Mouse (Mus musculus) brown adipose tissue, adult 24 weeks (tissue): ENCODE data around the gene Ube2e1. TPM values are rescaled to one million over a fixed set of nuclear protein-coding genes. Genes with fewer than 3 reads are reported as not detected.

Source experiments
- H3K27ac ChIP-seq: fragments of 200-500 bp; replicated peaks from 2 replicates; pipeline ENCODE4 v1.5.1; 2012; ENCODE audit warnings: low read depth, mild to moderate bottlenecking, low read length
- H3K4me1 ChIP-seq: fragments of 200-500 bp; 2 replicates; pipeline ENCODE4 v1.6.1; 2012; ENCODE audit warnings: low read length, mixed read lengths; ENCODE audit not compliant: control insufficient read depth, insufficient read depth, insufficient read length
- H3K4me3 ChIP-seq: fragments of 200-500 bp; 2 replicates; pipeline ENCODE4 v1.5.1; 2012; ENCODE audit warnings: low read depth, mild to moderate bottlenecking, low read length, moderate library complexity; ENCODE audit not compliant: insufficient read depth
- polyA plus RNA-seq: library from polyadenylated mRNA; stranded (reverse); fragments of >200 nt; gene quantifications from 2 replicates; pipeline ENCODE4 v1.2.4, GENCODE M21; 2012; ENCODE audit not compliant: missing spikeins, insufficient read depth, insufficient read length

Gene Ube2e1
- polyA plus RNA-seq, 1 experiment: 84.2 TPM

DNA sequence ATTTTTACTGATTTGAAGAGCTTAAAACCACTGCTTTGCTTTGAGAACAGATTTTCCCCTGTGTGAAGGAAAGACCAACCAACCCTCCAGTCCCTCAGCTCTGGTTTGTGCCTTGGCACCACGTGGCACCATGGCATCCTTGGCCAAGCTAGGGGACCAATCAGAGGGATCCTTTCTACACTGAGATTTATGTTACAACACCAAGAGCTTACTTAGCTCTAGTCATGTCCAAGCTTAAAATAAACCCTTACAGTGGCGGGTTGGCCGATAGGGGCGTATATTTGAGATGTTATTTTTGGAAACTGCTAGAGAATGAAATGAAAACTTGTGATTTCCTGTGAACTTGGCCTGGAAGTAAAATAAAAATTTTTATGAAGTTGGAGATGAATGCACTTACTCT, 11.9 kb upstream of the Ube2e1 start:
- no peak overlapping the region for H3K4me3 ChIP-seq
- no peak overlapping the region for H3K27ac ChIP-seq

DNA sequence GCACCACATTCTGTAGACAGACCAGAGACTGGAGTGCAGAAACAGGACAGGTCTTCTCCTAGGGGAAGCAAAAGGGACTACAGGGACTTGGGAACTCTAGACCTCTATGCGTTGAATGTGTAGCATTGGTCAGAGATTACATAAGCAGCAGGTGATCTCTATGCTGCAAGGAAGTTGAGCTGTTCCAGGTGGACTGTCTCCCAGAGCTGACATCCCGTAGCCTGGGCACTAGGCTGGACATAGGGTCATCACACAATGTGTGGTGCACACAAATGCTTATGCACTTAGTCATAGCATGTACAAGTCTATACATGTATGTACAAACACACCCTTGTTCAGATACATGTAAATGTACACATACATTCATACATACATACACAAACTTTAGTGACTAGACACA, 11.1 kb upstream of the Ube2e1 start:
- H3K4me1 ChIP-seq: no peaks in the 10 kb centered on the region
- H3K27ac ChIP-seq: no peak overlapping the region
- H3K4me3 ChIP-seq: no peak overlapping the region

More for the DNA sequence above, 11.9 kb upstream of the Ube2e1 start:
- no peaks in the 10 kb centered on the region for H3K4me1 ChIP-seq

DNA sequence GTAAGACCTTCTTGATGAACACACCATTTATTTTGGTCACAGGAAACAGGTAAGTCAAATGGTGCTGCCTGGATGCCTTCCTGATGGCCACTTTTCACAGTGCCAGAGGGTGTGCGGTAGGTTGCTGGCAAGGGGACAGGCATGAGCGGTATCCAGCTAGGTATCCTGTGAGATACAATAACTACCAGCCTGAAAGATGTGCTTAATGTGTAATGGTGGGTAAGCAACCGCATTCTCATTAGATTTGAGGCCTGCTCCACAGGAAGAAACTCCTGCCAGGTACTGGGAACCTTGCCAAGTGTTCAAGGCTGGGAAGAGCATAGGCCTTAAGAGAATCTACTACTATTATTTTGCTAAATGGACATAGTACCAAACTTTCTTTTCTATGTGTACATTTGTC, 9.4 kb upstream of the Ube2e1 start:
- H3K4me3 ChIP-seq: no peak overlapping the region
- H3K4me1 ChIP-seq: no peaks in the 10 kb centered on the region
- no peak overlapping the region for H3K27ac ChIP-seq

DNA sequence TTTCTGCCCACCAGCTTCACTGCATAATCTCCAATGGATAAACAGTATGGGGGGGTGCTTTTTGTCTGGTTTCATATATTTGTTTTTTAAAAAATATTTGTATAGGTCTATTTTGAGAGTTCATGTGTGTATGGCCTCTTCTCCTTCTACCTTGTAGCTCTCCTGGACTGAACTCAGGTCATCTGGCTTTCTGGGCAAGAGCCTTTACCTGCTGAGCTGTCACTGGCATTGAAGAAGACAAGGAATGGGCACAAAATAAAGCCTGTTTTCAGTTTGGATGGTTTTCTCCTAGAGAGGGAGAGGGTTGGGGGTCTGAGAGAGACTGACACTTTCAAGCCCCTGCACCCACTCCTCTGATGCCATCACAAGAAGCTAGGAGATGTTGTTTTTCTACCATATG, 4.4 kb upstream of the Ube2e1 start:
- Histone ChIP-seq H3K27ac (no peak overlapping the region), H3K4me1 (no peaks in the 10 kb centered on the region), H3K4me3 (no peak overlapping the region)

GRCm38 (mm10) chr14:18330789-18331692, 618 bp downstream of the Ube2e1 start:
- H3K4me3 ChIP-seq: peak overlapping the region; percentile 98
- no peaks in the 10 kb centered on the region for H3K4me1 ChIP-seq
- no peak overlapping the region; the same call in 1 of the 2 replicates for H3K27ac ChIP-seq

GRCm38 (mm10) chr14:18326968-18327672, 4.5 kb downstream of the Ube2e1 start:
- peak overlapping the region; percentile 74 for H3K4me3 ChIP-seq
- H3K4me1 ChIP-seq: no peaks in the 10 kb centered on the region
- H3K27ac ChIP-seq: no peak overlapping the region

DNA sequence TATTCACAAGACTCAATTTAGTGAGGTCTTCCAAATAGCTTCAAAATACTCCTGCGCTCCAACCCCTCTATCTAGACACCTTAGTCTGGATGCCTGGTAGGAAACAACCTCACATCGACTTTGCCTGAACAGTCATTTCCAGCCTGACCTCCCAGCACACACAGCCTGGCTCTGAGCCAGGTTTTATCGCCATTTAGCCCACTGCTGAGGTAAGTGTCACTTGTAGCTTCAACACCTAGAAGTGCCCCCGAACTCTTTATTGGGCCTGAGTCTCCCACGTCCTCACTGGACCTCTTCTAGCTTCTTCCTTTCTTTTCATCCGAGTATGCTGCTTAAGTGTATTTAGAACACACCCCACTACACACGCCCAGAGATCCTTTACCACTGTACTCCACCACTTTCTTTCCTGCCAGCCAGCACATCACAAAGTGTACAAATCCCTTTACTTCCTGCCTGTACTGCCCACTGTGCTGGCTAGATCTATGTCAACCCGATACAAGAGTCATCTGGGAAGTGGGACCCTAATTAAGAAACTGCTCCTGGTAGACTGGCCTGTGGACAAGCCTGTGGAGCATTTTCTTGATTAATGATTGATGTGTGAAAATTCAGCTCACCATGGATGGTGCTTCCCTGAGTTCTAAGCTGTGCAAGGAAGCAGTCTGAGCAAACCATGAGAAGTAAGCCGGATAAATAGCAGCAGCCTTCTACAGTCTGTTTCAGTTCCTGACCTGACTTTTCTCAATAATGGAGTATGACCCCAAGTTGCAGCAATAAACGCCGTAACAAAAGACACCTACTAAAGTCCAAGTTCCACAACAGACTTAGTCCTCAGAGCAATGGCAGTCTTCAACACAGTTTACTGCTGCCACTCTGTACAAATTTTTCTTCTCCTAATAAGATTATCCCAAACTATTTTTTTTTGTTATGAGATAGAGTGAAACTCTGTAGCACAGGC, 13.9 kb downstream of the Ube2e1 start:
- Histone ChIP-seq H3K4me3 (no peak overlapping the region), H3K4me1 (no peaks in the 10 kb centered on the region), H3K27ac (no peak overlapping the region)

DNA sequence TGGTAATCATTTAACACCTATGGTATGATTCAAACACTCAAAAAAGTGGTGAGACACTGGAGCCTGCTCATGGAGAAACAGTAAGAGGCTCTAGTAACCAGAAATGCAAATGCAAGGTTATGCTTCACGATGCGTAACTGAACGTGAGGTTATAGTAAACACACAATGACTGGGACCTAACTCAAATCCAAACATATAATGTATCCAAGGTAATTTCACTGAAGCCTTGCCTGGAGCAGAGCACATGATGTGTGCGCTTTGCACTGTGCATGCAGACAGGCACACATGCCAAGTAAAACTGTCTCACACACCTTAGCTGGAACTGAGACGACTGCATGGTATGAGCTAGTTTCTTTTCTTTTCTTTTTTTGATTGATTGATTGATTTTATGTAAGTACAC, 27.5 kb downstream of the Ube2e1 start:
- Histone ChIP-seq H3K4me1 (peaks cover under 1% of the 10 kb centered on the region; the same call in 1 of the 2 replicates), H3K4me3 (no peak overlapping the region), H3K27ac (no peak overlapping the region)

DNA sequence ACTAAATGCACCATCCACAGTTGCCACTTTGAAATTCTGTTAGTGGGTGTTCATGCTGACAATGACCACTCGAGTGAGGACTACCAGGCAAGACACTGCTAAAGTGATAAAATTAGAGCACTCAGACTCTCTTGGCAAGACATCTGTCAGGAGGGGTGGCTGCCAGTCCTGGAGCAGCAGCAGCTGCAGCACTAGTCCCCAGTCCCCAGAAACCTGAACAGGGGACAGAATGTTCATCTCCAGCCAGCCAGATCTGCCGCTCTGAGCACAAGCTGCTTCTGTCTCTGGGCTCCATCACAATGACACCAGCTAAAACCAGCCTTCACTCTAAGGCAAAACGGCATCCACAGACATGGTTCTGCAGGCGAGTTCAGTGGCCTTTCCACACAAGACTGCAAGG, 28.4 kb downstream of the Ube2e1 start:
- Histone ChIP-seq H3K27ac (no peak overlapping the region), H3K4me3 (no peak overlapping the region), H3K4me1 (peaks cover 2% of the 10 kb centered on the region; the same call in 1 of the 2 replicates)

DNA sequence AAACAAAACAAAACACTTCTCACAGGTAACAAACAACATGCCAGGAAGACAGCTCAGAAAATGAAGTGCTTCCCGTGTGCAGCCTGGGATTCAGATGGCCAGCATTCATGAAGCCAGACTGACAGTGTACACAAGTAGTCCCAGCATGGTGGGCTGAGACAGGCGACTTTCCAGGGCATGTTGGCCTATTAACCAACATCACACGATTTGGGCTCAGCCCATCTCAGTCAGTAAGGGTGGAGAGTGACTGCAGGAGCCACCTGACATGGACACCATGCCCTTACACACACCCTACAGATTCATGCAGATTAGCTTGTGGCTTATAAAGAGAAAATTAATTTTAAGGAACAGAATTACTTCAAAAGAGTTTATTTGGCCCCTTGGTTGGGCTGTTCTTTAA, 28.9 kb downstream of the Ube2e1 start:
- H3K4me3 ChIP-seq: no peak overlapping the region
- H3K4me1 ChIP-seq: peaks cover 2% of the 10 kb centered on the region; the same call in 1 of the 2 replicates
- H3K27ac ChIP-seq: no peak overlapping the region

DNA sequence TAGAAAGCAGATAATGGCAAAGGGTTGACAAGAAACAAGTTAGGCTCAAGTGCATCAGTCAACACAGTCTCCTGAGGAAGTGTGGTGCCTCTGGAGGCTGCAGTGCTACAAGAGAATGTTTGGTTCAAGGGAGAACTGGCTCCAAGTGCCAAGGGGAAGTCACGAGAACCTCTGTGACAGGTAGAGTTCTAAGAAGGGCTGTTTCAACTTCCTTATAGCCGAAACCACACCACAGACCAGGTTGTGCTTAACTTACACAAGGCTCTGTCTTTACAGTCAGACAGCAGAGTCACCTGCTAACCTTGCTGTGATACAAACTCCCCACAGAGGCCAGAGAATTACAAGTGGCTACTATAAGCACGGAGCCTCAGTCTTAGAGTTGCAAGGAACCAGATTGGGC, 30.1 kb downstream of the Ube2e1 start:
- Histone ChIP-seq H3K4me3 (no peak overlapping the region), H3K4me1 (peaks cover 2% of the 10 kb centered on the region; the same call in 1 of the 2 replicates), H3K27ac (no peak overlapping the region)

DNA sequence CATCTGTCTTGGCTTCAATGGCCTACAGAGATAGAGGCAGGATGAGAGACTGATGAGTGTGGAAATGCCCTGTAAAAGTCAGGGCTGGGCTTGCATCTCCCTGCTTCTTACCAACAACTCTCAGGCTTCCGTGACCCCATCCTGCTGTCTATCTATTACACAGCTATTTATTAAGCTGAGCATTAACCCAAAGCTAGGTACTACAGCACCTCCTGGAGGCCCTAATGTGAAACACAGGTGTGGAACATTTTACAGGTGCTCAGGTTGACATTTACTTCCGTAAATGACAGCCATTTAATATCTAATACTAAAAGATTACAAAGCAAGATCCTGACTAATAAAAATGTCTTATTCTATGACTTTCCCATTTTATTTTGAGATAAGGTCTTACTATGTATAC, 31.0 kb downstream of the Ube2e1 start:
- no peak overlapping the region for H3K27ac ChIP-seq

GRCm38 (mm10) chr14:18298874-18299273, 32.8 kb downstream of the Ube2e1 start:
- peaks cover 2% of the 10 kb centered on the region; the same call in 1 of the 2 replicates for H3K4me1 ChIP-seq
- no peak overlapping the region for H3K27ac ChIP-seq
- H3K4me3 ChIP-seq: no peak overlapping the region

More for the DNA sequence above, 31.0 kb downstream of the Ube2e1 start:
- Histone ChIP-seq H3K4me1 (peaks cover 2% of the 10 kb centered on the region; the same call in 1 of the 2 replicates), H3K4me3 (no peak overlapping the region)

DNA sequence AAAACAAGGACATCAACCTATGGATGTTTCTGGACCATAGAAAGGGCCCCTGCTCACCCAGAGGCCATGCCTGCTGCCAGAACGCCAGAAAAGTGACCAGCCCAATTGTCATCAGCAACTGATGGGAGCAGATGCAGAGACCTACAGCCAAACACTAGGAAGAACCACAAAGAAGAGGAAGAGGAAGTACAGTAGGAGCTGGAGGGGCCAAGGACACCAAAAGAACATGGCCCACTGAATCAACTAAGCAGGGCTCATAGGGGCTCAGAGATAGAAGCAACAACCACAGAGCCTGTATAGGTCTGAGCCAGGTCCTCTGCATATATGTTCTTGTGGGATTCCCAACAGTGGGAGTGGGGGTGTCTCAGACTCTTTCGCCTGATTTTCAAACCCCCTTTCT, 34.2 kb downstream of the Ube2e1 start:
- Histone ChIP-seq H3K4me1 (peaks cover 2% of the 10 kb centered on the region; the same call in 1 of the 2 replicates), H3K27ac (no peak overlapping the region), H3K4me3 (no peak overlapping the region)
